Mouse (Mus musculus): ENCODE data around the gene Psrc1. TPM values are rescaled to one million over a fixed set of nuclear protein-coding genes. Genes with fewer than 3 reads are reported as not detected.

Gene Psrc1
- total RNA-seq (2021), result 1 to 10 TPM; 2.3 to 3.0 TPM
- long read RNA-seq, experiment 1, partial matches to known transcripts, result 0 of 4 reads
- long read RNA-seq, experiment 1, other reads (novel, unspliced or antisense), result 2 of 4 reads
- long read RNA-seq, experiment 2, partial matches to known transcripts, result 0 of 2 reads
- long read RNA-seq, experiment 2, other reads (novel, unspliced or antisense), result 2 of 2 reads

DNA sequence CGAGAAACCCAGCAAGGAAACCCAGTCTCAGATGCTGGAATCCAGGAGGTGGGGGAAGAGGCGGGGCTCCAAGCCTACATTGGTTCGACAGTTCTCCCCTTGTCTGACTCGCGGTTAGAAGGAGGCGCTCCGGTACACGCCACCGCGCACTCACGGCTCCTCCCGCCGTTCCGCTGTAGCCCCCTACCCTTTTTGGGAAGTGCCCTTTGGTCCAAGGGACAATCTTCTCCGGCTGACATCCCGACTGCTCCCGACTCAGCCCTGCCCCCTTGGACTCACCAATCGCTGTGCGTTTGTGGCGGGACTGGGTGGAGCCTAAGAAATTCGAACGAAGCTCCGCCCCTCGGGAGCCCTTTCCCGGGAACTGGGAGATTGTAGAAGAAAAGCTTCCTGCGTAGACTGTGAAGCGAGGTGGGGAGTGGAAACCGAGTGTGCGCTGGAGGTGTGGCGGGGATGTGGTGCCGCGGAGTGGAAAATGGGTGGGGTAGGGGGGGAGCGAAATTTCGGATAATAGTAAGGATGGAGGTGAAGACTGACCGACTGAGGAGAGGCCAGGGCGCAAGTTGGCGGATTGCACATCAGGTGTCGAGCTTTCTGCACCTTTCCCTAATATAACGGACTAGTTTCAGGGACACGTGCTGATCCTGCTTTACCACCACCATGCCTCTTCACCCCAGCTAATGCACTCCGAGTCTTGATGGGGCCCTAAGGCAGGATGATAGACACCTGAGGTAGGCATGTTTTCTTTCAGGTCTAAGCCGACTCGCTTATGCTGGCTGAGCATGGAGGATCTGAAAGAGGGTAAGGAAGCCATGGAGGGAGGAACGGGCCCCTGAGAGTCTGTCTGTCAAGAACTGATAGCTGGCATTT lies at the start of gene Psrc1:
Gene Psrc1 (plus strand): TSS at position 355 of the 870 bp plus-strand sequence.
- DNase-seq, result peak; percentile 85

DNA sequence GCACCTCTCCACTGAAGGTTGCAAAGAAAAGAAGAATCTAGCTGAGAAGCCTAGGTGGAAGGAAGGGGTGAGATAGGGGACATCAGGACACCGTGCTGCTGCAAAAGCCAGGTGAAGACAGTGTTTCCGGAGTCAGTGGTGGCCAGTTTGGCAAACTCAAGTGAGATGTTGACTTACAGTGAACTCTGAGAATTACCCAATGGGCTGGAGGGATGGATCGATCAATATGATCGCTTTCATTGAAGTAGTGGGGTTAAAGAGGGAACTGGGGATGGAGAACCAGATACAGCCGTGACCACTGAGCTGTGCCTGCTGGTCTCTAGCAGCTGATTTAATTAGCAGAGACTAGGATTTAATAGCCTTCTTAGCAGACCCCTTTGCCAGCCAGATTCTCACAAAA lies 46.8 kb upstream of the Psrc1 start:
- DNase-seq, result no peak

DNA sequence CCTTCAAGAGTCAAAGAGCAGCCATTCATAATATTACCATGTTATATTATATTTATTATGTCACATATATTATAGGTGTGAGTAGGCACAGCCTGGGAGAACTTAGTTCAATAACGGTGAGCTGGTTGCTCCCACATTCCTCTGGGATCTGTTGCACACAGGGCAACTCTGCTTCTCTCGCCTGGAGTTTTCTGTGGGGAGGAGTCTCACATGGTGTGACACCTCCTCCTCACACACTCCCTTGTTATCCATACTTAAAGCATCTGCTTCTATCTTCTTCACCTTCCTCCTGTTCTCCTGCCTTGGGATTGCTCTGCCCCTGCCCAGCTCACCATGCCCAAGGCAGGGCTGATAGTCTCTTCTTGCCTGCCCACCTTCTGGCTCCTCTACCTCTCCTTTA lies 42.6 kb upstream of the Psrc1 start:
- DNase-seq, result no peak

DNA sequence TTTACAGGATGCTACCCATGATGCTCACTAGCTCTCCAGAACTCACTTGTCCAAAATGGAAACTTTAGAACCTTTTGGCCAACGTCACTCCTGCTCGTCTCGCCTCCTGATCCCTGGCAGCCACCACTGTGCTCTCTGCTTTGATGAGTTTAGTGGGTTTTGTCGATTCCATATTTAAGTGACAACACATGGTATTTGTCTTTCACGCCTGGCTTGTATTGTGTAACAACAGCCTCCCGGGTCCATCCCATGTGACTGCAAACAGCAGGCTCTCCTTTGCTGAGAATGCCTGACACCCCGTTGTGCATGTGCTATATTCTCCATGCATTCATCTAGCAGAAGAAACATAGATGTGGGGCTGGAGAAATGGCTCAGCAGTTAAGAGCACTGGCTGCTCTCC lies 41.5 kb upstream of the Psrc1 start:
- no peak for DNase-seq

DNA sequence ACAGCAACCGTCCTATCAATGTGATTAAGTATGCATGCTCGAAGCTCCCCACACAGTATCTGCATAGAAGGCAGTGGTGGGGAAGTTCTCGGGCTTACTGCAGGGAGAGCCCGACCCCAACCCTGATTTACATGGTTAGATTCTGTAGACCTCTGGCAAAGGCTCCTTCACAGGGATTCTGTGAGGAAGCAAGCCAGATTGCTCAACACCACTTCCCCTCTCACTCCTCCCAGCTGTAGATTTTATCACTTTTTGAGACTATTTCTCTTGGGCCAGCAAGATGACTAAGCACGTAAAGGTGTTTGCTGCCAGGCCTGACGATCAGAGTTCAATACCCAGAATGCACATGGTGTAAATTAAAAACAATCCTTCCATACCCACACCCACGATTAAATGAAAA lies 37.8 kb upstream of the Psrc1 start:
- DNase-seq, result no peak

DNA sequence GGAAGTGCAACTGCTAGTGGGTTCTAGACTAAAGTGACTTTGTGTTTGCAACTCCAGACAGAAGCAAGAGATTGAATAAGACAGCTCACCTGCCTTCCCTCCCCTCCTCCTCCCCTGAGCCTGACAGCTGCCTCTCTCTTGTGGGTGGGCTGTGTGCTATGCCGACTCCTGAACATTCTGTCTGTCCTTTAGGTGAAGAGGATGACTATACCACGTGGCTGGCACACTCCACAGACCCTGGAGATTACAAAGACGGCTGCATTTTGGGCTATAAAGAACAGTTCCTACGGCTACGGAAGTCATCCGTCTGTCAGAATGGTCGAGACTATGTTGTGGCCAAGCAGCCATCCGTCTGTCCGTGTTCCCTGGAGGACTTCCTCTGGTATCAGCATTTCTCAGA lies 35.3 kb upstream of the Psrc1 start:
- DNase-seq, result no peak

DNA sequence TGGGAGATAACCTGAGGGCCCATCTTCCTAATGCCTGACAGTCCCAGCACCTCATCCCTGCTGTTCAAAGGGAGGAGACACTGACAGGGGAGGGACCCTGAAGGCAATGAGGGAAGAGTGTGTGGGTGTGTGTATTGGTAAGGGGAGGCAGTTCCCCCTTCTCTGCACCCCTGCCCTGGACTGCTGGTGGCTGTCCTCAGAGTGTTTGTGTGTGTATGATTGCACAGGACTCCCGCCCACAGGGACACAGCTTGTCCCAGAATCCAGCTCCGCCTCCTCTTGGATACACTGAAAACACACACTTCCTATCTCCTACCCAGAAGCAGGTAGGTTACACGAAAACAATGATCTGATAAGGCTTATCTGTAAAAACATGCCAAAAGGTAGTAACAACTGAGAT lies 28.4 kb upstream of the Psrc1 start:
- DNase-seq, result no peak

DNA sequence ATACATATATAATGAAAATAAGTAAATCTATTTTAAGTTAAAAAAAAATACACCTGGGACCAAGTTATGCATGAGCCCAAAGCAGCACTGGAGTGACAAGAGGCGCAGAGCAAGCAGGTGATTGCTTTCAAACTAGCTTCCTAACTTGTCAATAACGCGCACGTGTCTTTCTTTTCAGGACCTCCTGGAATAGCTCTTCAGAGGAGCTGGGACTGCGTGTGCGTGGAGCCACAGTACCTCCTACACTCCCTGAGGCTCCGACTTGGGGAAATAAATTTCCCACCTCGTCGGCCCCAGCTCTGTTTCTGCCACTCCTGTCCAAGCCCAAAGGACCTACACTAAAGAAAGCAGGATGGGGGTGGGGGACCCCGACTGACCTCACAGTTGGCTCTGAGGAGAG lies 26.6 kb upstream of the Psrc1 start:
- DNase-seq, result no peak

DNA sequence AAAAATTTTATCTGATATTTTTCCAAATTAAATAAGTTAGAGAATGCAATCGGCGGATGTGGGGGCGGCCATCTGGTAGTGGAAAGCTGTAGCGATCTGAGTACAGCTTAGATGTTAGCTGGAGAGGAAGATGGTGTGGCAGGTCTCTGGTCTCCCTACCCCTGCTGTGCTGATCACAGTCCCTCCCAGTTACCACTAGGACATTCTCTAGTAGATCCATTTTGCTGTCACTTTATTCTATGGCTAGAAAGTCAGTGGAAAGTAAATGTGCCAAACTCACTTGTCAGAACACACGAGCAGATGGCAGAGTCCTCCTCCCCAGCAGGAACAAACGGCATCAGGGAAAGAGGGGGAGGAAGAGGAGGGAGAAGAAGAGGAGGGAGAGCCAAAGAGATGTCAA lies 25.2 kb upstream of the Psrc1 start:
- DNase-seq, result no peak

DNA sequence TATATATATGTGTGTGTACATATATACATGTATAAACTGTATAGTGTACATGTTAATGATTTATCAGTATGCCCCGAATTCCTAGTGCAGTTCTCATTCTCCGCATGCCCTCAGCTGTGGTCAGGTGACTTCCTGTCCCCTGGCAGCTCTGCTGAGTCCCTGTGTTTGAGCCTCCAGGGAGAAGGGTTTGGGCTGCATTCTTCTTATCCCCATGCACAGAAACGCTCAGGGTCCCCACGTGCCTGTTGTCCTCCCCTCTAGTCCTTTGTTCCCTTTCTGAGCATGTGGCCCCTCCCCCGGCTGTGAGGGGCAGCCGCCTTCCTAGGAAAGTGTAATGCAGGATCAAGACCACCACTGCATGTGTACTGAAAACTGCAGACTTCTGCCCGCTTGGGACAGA lies 22.7 kb upstream of the Psrc1 start:
- no peak for DNase-seq

DNA sequence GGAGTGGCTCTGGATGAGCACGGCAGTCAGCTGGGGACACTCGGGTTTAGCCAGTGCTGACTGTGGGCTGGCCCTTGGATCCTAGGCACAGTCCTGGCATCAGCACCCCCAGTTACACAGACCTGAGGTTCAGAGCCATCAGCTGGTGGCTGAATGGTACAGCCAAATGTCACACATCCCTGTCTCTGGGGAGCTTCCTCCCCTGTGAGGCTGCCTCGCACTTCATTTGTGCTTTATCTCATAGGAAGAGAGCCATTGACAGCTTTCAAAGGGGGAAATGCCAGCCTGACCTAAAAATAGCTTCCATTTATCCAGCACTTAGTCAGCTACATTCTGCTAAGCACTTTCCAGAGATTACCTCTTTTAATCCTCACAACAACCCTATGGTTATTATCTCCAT lies 20.0 kb upstream of the Psrc1 start:
- DNase-seq, result no peak

DNA sequence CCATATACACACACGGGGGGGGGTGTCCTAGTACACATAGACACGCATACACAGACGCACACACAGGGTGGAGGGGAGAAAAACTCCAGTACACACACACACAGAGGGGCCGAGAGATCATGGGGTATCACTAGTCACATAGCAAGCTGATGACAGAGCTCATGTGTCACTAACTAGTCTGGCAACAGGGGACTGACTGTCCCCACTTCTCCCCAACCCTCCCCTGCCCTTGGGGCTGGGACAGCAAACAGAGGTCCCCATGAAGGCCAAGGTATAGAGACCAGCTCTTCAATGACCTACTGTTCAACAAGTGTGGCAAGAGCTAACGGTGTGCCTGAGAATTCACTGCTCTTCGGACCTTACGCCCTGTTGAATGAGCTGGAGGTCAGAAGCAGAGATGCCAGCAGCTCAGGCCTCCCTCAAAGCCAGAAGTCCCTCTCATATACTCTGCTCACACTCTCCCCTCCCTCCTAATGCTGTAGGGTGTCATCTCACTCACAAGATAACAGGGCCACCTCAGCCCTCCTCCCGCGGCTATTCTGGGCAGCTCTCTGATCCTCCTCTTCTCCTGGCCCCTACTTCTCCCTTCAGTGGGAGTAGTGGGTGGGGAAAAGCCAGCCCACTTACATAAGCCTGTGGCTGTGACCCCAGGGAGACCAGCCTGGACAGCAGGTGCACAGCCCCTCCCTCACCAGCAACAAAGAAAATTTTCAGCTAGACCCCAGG lies 19.2 kb upstream of the Psrc1 start, which contains the start of gene Mybphl:
Gene Mybphl (plus strand): TSS at position 642 of the 726 bp plus-strand sequence.
- no peak for DNase-seq

DNA sequence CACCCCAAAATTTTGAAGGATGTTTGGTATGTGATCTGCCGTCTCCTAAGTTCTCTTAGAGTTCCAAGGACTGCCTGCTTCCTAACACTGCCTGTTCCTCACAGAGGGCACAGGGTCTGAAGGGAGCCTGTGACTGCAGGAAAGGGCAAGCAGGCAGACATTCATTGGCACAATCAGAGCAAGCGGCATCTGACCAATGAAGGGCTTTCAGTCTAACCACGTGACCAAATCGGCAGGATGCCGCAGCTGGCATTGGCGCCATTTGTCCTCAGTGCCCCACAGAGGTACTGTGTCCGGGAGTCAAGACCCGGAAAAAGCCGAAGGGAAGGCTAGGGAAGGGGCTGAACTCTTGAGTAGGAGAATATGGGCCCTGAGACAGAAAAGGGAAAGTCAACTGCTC lies 16.5 kb upstream of the Psrc1 start:
- no peak for DNase-seq

DNA sequence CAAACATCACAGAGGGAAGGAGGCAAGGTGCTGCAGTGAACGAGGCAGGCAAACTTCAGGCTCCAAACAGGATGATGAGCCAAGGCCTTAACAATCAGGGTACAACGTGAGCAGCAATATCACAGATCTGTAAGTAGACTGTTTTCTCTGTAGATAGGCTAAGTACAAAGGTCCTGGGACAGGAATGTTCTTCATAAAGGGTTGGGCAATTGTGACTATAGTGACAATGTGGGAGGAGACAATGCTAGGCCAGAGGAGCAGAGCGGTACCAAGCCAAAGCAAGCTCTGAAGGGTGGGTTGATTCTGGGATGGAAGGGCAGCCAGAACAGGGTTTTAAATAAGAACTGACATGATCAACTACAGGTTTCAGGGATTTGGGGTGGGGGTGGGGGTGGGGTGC lies 15.8 kb upstream of the Psrc1 start:
- DNase-seq, result no peak

DNA sequence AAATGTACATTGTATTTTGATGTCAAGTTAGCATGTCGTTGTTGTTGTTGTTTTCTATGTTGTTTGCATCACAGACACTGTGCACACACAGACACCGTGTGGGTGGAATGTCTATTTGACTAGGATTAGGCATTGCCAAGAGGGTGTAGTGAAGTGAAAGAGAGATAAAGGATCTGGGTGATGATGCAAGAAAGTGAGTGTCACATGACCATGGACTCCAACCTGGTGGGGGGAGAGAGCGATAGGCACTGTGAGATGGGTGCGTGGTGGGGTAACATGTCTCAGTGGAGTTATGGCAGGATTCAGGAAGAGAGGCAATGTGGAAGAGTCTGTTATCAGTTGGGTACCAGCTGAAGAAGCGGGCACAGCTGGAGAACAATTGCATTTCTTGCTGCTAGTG lies 14.9 kb upstream of the Psrc1 start:
- no peak for DNase-seq

DNA sequence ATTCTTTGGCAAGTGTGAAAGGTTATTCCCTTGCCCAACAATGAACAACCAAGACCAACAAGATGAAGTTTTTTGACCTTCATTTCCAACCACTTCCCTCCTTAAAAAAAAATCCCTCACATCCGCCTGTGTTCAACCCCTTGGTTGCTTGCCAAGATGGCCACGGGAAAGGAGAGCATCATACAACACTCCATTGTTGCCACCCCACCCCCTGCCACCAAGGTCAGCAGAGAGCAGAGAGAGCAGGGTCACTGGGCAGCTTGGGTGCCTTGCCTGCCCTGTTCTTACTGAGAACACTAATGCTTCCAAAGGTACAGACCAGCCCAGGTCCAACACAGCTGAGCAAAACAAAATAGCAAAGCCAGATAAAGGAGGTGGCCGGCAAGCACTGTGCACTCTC lies 11.4 kb upstream of the Psrc1 start:
- no peak for DNase-seq

DNA sequence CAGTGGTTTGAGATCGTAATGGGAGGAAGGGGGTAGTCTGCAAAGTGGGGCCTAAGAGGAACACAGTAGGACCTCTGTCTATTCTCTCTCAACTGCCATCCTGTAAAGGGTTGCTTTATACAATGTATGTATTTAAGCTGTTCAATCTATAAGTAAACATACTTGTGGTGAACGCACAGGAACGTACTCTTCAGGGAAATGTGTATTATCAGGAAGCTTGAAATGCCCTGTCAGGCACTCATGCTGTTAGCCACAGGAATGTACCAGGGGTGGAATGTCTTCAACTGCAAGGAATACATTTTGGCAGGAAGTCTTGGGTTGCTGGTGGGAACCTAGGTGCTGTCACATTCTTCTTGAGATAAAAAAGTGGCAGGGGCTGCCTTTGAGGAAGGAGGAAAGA lies 10.9 kb upstream of the Psrc1 start:
- no peak for DNase-seq

DNA sequence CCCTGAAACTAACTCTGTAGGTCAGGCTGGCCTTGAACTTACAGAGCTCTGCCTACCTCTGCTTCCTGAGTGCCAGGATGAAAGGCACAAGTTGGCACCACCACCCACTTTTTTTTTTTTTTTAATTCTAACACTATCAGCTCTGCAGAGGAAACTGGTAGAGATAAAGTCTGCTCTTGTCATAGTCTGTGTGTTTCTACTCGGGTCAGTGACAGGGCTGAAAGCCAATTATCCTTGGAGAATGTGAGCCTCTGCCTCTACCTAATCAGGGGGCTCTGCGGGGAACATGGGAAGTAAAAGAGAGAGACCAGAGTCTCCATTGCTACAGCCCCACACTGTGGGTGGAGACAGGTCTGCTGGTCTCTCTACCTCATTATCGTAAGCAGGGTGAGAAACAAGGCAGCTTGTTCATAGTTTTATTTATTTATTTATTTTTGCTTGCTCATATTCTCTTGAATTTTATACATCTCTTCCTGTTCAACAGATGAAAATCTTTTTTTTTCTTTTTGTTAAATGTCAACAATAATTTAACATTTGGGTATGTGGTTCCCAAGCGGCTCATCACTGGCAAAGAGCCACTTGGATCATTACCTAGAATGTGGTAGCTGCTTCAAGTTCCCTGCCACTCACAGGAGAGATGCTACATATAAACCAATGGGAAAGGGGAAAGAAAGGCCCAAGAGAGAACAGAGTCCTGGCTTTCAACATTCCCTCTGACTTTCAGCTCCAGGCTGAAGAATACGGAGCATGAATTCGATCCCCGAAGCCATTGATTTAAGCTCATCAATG lies 4.6 kb upstream of the Psrc1 start:
- no peak for DNase-seq

DNA sequence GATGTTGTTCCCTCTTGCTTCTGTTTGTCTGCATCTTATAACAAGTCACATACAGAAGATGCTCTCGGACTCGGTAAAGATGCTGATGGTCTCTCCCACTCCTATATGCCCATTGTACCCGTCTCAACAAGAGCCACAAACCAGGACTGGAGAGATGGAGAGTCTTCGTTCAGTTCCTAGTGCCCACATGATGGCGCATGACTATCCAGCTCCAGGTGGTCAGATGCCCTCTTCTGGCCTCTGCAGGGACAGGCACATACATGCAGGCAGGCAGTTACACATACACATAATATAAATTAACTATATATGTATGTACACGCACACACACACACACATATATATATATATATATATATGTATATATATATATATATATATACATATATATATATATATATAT lies 2.9 kb upstream of the Psrc1 start:
- no peak for DNase-seq

DNA sequence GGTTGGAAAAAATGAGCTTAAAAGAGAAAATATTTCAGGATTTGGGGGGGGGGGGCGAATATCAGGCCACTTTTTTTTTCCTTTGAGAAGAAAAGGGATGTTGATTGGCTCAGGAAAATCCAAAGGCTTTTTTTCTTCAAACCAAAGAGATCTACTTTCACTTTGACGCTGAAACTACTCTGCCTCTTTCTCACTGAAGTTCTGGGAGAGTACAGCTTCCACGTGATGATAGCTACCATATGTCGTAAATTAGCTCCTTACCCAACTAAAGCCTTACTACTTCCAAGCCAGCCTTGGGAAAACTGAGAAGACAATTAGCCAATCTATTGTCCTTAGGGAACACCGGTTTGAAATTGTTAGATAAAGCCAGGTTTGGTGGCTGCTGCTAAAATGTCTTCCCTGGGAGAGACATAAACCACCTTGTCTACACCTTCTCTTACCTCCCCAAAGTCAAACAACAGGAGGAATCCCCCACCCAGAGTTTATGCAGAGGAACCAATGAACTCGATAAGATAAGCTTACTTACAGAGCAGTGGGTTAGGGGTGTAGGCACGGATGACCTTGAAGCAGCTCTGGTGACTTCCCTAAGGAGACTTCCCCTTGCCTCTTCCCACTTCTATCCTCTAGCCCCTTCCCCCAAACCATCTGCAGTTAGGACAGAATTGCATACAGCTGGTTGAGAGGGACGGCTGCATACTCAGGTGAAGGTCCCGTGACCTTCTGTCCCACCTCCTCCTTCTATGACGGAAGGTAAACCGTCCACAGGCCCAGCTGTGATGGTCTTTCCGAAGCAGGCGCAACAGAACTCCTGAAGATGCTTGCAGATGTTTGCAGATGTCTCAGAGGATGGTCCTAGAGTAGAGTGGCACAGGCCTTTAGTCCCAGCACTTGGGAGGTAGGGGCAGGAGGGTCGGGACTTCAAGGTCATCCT lies 1.4 kb upstream of the Psrc1 start:
- DNase-seq, result no peak

DNA sequence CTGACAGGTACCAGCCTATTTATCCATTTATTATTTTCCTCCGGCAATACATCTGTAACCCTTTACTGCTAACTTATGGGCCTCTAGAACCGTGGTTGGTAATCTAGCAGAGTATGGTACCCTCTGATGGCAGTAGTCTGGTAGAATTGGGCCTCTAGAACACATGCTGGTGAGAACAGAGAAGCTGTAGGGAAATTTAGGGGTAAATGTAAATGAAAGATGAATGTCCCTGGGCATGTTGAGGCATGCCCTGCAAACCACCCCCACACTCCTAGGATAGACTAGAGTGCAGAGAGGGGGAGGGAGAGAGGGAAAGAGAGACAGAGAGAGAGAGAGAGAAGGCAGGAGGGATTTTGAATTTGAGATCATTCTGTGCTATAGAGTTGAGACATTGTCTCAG lies 786 bp downstream of the Psrc1 start:
- DNase-seq, result no peak
